Mouse (Mus musculus) embryonic fibroblast, embryonic 13.5 days (primary cell): ENCODE measurements at regions not wholly inside any gene's neighbourhood (a gene's known extent, or its start where the extent isn't known, plus 50 kb on each side); places are given as distances from the start of the nearest gene placed in this dataset.
"Not testable (repeated sequence)": the region's sequence is repeated elsewhere in the genome, so short reads cannot be mapped to it uniquely, and the experiment has no call there.

ENCODE experiments used
- H3K27ac ChIP-seq: 2 replicates; pipeline ENCODE4 v1.5.1; 2012; ENCODE audit warnings: low read length, control low read depth, inconsistent platforms; ENCODE audit not compliant: insufficient read depth
- H3K4me1 ChIP-seq: 2 replicates; pipeline ENCODE4 v1.6.1; 2011; ENCODE audit warnings: low read length; ENCODE audit not compliant: control insufficient read depth, insufficient read depth
- H3K4me3 ChIP-seq: 2 replicates; pipeline ENCODE4 v1.5.1; 2011; ENCODE audit warnings: mild to moderate bottlenecking, control low read depth, low read length; ENCODE audit not compliant: insufficient read depth
- CTCF ChIP-seq: IDR thresholded peaks from 2 replicates; pipeline ENCODE4 v1.5.1; 2011; ENCODE audit warnings: mild to moderate bottlenecking, control low read depth, low read length, moderate library complexity, borderline replicate concordance; ENCODE audit not compliant: insufficient read depth
- POLR2A ChIP-seq: IDR thresholded peaks from 2 replicates; pipeline ENCODE4 v1.6.1; 2011; ENCODE audit warnings: low read depth, mild to moderate bottlenecking, control low read depth, low read length, moderate library complexity

DNA sequence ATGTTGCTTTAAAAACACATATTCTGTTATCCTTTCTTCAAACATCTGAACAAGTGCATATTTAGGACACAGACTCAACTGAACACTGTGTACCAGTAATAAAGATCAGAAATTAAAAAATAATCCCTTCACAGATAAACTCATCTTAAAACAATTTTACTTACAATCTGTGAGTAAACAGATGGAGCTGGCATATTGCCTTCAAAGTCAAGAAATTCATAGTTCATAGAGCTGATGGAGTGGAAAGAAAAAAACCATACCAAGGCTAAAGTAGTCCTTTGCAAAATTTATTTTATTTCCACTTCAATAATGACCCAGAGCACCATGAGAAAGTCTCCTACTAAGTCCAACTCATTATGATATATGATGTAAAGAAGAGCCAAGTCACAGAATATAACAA, 1136.6 kb upstream of the Kcnd2 start:
- no peak for TF ChIP-seq CTCF
- no peak for TF ChIP-seq POLR2A
- Histone ChIP-seq H3K4me3 (no peak overlapping the region), H3K27ac (no peak overlapping the region), H3K4me1 (no peaks in the 10 kb centered on the region)

DNA sequence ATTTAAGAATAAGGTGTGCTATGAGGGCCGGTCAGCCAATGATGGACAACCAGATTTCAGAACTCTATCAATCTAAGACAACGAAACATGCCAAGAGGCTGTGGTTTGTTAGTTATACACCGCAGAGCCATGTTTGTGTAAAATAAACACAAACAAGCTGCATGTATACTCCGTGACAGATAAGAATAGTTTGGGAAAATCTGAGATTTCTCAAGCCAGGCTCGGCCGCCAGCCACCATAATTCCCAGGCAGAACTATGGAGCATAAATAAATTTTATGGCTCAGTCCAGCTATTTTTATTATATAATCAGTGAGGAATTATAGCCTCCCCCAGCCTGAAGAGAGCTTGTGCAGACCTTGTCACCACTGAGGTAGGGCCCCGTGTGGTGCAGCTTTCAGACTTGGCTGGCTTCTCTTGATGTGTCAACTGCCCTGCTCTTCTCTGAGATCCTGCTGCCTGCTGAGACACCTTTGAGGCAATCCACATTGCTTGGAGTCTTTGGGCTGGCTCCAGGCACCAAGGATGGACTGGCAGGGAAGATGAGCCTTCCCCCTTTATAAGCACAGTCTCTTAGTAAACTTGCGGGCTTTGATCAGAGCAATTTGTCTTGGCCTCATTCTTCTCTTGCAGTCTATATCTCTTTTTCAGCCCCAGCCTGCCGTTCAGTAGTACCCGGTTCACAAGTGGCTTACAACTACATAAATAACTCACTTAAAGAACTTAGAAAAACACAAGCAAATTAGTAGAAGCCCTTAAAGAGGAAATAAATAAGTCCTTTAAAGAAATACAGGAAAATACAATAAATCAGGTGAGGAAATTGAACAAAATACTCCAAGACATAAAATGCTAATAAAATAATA, 1123.0 kb upstream of the Kcnd2 start:
- no peak overlapping the region for H3K27ac ChIP-seq
- TF ChIP-seq CTCF (no peak), POLR2A (no peak)
- H3K4me1 ChIP-seq, result no peaks in the 10 kb centered on the region

DNA sequence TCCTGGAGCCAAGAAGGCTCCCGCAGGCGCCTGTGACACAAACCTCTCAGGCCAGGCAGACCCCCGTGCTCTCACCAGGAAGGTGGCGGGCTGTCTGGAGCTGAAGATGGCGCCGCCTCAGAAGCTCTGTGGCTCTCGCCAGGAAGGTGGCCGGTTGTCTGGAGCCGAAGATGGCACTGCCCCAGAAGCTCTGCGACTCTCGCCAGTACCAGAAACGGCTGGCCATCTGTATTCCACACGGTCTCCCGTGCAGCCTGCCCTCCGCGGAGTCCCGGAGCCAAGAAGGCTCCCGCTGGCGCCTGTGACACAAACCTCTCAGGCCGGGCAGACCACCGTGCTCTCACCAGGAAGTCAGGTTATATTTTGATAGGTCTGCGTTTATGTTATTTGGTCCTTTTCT, 1081.3 kb upstream of the Kcnd2 start:
- H3K27ac ChIP-seq, H3K4me1 ChIP-seq, H3K4me3 ChIP-seq: not testable (repeated sequence)

More for the DNA sequence above, 1123.0 kb upstream of the Kcnd2 start:
- no peak overlapping the region for H3K4me3 ChIP-seq

DNA sequence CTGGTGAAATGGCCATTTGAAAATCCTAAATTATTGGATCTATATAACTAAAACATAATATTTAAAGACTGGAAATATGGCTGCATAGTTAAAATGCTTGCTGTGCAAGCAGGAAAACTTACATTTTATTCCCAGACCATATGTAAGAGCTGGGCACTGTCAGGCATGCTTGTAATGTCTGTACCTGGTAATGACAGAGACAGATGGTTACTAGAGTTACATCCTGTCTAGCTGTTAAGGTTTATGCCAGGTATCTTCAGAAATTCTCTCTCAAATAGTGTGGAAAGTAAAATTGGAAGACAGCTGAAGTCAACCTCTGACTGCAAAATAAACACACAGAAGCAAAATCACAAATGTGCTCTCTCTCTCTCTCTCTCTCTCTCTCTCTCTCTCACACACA, 1077.8 kb upstream of the Kcnd2 start:
- H3K4me1 ChIP-seq, result no peaks in the 10 kb centered on the region
- no peak overlapping the region for H3K4me3 ChIP-seq
- TF ChIP-seq CTCF (no peak), POLR2A (no peak)
- no peak overlapping the region for H3K27ac ChIP-seq
